Mouse (Mus musculus) heart, postnatal 0 days (tissue): ENCODE measurements around the gene Nt5c3.

ENCODE experiments used
- CTCF ChIP-seq: IDR thresholded peaks from 2 replicates; pipeline ENCODE4 v1.5.1; 2016; ENCODE audit warnings: antibody characterized with exemption, control low read depth, low read depth
- EP300 ChIP-seq: IDR thresholded peaks from 2 replicates; pipeline ENCODE4 v1.6.1; 2016; ENCODE audit warnings: antibody characterized with exemption, low read depth

- peak; percentile 42 for TF ChIP-seq CTCF
- no peak for TF ChIP-seq EP300
Observed at GRCm38 (mm10) chr6:56877985-56878384, 45.7 kb downstream of the Nt5c3 start.
